Mouse (Mus musculus) intestine, embryonic 15.5 days (tissue): ENCODE results near the gene Sox5. TPM values are rescaled to one million over a fixed set of nuclear protein-coding genes. Genes with fewer than 3 reads are reported as not detected.
A peak's percentile ranks its signal among the peaks of the same experiment; 100 is the strongest.

Experiments
- ATAC-seq: fragments of 200-750 bp; cut with Nextera tagmentation; 2 replicates; pipeline ENCODE4 v1.8.0; 2017; ENCODE audit warnings: moderate TSS enrichment, moderate library complexity
- H3K27ac ChIP-seq: fragments of 300-500 bp; sonication (generic); 2 replicates; pipeline ENCODE4 v1.5.1; 2015; ENCODE audit warnings: mild to moderate bottlenecking, inconsistent platforms
- H3K27me3 ChIP-seq: fragments of 300-500 bp; sonication (generic); replicated peaks from 2 replicates; pipeline ENCODE4 v1.6.1; 2015; ENCODE audit warnings: inconsistent platforms
- H3K36me3 ChIP-seq: fragments of 300-500 bp; sonication (generic); 2 replicates; pipeline ENCODE4 v1.6.1; 2015; ENCODE audit warnings: inconsistent platforms
- H3K4me1 ChIP-seq: fragments of 300-500 bp; sonication (generic); replicated peaks from 2 replicates; pipeline ENCODE4 v1.6.1; 2015; ENCODE audit warnings: inconsistent platforms
- H3K4me2 ChIP-seq: fragments of 300-500 bp; sonication (generic); replicated peaks from 2 replicates; pipeline ENCODE4 v1.6.1; 2015; ENCODE audit warnings: mild to moderate bottlenecking, inconsistent platforms
- H3K4me3 ChIP-seq: fragments of 300-500 bp; sonication (generic); replicated peaks from 2 replicates; pipeline ENCODE4 v1.5.1; 2015; ENCODE audit warnings: inconsistent platforms
- H3K9ac ChIP-seq: fragments of 300-500 bp; sonication (generic); 2 replicates; pipeline ENCODE4 v1.6.1; 2015; ENCODE audit warnings: inconsistent platforms
- H3K9me3 ChIP-seq: fragments of 300-500 bp; sonication (generic); 2 replicates; pipeline ENCODE4 v1.6.1; 2016; ENCODE audit warnings: inconsistent platforms
- WGBS: fragments of 180-500 bp; shearing (Covaris S2); methylation state at CpG from one replicate; pipeline ENCODE4 v1.1.7; 2015; 5-methylcytosine and 5-hydroxymethylcytosine counted together
- polyA plus RNA-seq: library from polyadenylated mRNA; unstranded; fragments of >200 nt; fragmentation: Nextera tagmentation; extraction: Ambion mirVana; gene quantifications from 2 replicates; pipeline ENCODE4 v1.2.1, GENCODE M21; 2015

The Sox5 gene
- polyA plus RNA-seq, 1 experiment from 2014 or later = 12.9 TPM

- Histone ChIP-seq H3K4me1 (no peaks in the 10 kb centered on the region), H3K9ac (no peak overlapping the region), H3K27me3 (no peaks in the 10 kb centered on the region), H3K4me3 (no peak overlapping the region), H3K36me3 (no peaks in the 10 kb centered on the region), H3K27ac (no peak overlapping the region), H3K9me3 (no peaks in the 10 kb centered on the region), H3K4me2 (no peak overlapping the region)
- no peak for ATAC-seq
- 93% methylated on average over 6 of the region's 6 CpGs for WGBS
These were observed 886.7 kb downstream of the Sox5 start for GRCm38 (mm10) chr6:143895092-143895491.

DNA sequence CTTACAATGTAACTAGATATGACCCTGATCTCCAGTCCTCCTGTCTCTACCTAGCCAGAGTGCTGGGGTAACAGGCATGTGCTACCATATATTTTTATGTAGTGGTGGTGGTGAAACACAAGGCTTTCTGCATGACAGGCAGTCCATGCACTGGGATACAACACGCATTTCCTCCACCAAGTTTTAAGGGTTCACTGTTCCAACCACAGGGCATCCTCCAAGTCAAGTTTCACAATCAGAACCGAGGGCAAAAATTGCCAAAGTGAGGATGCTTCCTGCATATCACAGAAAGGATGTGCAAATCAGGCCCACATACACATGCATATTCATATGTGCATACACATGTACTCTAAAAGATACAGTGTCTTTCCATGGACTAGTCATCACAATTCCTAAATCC, 888.9 kb downstream of the Sox5 start:
- Histone ChIP-seq H3K4me1 (no peaks in the 10 kb centered on the region), H3K9me3 (no peaks in the 10 kb centered on the region), H3K27ac (no peak overlapping the region), H3K4me2 (no peak overlapping the region), H3K36me3 (no peaks in the 10 kb centered on the region), H3K27me3 (no peaks in the 10 kb centered on the region), H3K4me3 (no peak overlapping the region), H3K9ac (no peak overlapping the region)
- no peak for ATAC-seq
- WGBS = 93% methylated on average over 2 of the region's 2 CpGs

DNA sequence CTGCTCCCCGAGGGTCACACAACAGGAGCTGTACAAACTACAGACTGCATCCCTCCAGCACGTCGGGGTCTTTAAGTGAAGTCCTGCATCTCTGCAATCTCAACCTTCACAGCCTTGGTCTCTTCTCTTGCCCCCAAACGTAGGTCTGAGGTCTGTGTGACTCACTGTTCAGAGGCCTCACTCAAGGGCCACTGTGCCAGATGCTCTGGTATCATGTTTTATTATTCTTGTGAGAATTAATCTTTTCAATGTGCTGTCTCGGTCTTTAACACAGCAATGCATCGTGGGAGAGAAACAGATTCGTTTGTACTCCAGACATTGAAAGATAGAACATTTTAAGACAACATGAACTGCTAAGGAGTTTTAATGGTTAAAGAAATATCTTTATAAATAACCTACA, 893.2 kb downstream of the Sox5 start:
- Histone ChIP-seq H3K9me3 (no peaks in the 10 kb centered on the region), H3K27me3 (no peaks in the 10 kb centered on the region), H3K9ac (no peak overlapping the region), H3K27ac (no peak overlapping the region), H3K36me3 (no peaks in the 10 kb centered on the region), H3K4me1 (no peaks in the 10 kb centered on the region), H3K4me2 (no peak overlapping the region), H3K4me3 (no peak overlapping the region)
- 64% methylated on average over 7 of the region's 7 CpGs for WGBS
- ATAC-seq = no peak

DNA sequence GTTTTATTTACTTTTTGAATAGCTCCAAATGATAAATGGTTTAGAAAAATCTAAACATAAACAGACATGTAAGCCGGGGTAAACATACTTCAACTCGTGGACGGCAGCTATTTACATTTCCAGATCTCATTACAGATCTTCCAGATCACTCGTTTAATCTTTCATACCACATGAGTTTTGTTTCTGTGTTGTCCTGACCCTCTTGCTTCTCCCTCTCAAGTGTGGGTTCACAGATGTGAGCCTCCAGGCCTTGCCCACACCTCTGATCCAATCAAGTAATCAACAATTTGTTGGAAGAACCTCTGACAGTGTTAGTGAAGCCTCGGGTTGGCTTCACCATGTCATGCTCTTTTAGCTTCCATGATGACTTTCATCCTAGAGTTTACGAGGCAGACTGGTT, 903.3 kb downstream of the Sox5 start:
- Histone ChIP-seq H3K9me3 (no peaks in the 10 kb centered on the region), H3K27me3 (no peaks in the 10 kb centered on the region), H3K4me1 (no peaks in the 10 kb centered on the region), H3K9ac (no peak overlapping the region), H3K36me3 (no peaks in the 10 kb centered on the region), H3K4me3 (no peak overlapping the region), H3K27ac (no peak overlapping the region), H3K4me2 (no peak overlapping the region)
- no peak for ATAC-seq
- WGBS = 46% methylated on average over 6 of the region's 6 CpGs

GRCm38 (mm10) chr6:143868790-143869189, 913.0 kb downstream of the Sox5 start:
- H3K4me3 ChIP-seq = no peak overlapping the region
- no peak overlapping the region for H3K4me2 ChIP-seq
- no peak overlapping the region for H3K9ac ChIP-seq
- H3K27ac ChIP-seq = no peak overlapping the region
- no peaks in the 10 kb centered on the region for H3K27me3 ChIP-seq
- H3K4me1 ChIP-seq = no peaks in the 10 kb centered on the region
- no peaks in the 10 kb centered on the region for H3K9me3 ChIP-seq
- 73% methylated on average over 3 of the region's 3 CpGs for WGBS
- ATAC-seq = no peak
- no peaks in the 10 kb centered on the region for H3K36me3 ChIP-seq

DNA sequence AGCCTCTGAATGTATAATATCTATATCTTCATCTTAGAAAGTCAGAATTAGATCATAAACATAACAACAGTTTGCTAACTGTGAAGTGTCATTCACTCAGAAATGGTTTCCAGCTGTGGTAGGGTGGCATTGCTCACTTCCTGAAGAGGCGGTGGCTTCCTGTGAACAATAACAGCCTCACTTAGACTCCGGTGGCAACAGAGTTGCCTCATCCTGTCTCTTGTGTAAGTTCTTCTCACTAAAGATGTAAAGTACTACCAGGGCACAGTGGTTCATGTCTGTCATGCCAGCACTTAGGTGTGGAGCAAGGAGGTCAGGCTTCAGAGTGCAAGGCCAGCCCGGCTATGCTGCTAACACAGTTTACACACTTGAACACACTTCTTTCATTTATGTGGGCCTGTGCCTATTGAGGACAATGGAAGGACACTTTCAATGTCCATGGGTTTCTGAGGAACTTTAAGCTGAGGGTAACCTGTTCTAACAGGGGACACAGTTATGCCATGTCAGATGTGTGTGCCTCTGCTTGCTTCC, 913.6 kb downstream of the Sox5 start:
- no peak overlapping the region for H3K9ac ChIP-seq
- no peak overlapping the region for H3K4me3 ChIP-seq
- WGBS = 71% methylated on average over 3 of the region's 3 CpGs
- H3K4me1 ChIP-seq = no peaks in the 10 kb centered on the region
- no peaks in the 10 kb centered on the region for H3K36me3 ChIP-seq
- H3K4me2 ChIP-seq = no peak overlapping the region
- no peak overlapping the region for H3K27ac ChIP-seq
- no peaks in the 10 kb centered on the region for H3K9me3 ChIP-seq
- H3K27me3 ChIP-seq = no peaks in the 10 kb centered on the region
- no peak for ATAC-seq

DNA sequence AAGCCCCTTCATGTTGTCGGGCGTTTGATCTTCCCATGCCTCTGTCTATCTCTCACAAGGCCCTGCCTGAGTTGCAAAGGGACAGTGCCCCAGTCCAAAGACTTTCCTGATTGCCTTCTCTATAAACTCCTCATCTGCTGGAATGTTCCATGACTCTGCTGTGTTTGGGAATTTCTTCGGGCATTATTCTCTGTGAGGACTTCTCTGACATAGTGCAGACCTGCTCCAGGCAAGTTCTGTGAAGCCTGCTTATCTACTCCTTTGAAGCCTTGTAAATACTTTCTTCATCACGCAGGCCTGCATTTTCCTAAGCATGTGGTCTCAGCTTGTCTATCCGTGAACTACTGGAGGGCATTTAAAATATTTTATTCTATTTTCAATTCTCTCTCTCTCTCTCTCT, 914.7 kb downstream of the Sox5 start:
- H3K4me2 ChIP-seq = no peak overlapping the region
- peak overlapping the region; percentile 29; the same call in 1 of the 2 replicates for H3K27ac ChIP-seq
- no peaks in the 10 kb centered on the region for H3K27me3 ChIP-seq
- H3K9ac ChIP-seq = no peak overlapping the region
- H3K9me3 ChIP-seq = no peaks in the 10 kb centered on the region
- WGBS = 40% methylated on average over 5 of the region's 5 CpGs
- H3K36me3 ChIP-seq = no peaks in the 10 kb centered on the region
- ATAC-seq = peak; percentile 43; the same call in 1 of the 2 replicates
- H3K4me3 ChIP-seq = no peak overlapping the region
- 0 out of 2 replicates have a peak, but pooled peaks cover 4% of the 10 kb centered on the region for H3K4me1 ChIP-seq

DNA sequence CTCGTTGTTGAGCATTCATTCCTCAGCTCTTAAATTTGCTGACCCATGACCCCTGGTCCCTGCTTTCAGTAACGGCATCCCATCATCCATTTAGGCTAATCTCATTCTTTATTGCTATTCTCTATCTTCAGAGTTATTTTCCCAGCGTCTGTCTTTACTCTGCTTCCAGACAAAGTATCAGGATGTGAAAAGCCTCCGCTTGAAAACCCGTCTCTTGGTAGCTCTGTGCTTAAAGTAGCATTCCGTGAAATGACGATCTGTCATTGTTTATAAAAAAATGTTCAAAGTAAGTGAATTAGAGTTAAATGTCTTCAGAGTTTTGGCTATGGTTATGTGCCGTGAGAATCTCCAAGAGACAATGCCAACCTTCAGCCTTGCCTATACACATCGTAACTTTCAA, 915.2 kb downstream of the Sox5 start:
- no peaks in the 10 kb centered on the region for H3K9me3 ChIP-seq
- H3K4me2 ChIP-seq = no peak overlapping the region
- ATAC-seq = no peak
- WGBS = 39% methylated on average over 9 of the region's 9 CpGs
- no peak overlapping the region for H3K4me3 ChIP-seq
- H3K27ac ChIP-seq = no peak overlapping the region; the same call in 1 of the 2 replicates
- no peak overlapping the region for H3K9ac ChIP-seq
- no peaks in the 10 kb centered on the region for H3K27me3 ChIP-seq
- 0 out of 2 replicates have a peak, but pooled peaks cover 4% of the 10 kb centered on the region for H3K4me1 ChIP-seq
- no peaks in the 10 kb centered on the region for H3K36me3 ChIP-seq

DNA sequence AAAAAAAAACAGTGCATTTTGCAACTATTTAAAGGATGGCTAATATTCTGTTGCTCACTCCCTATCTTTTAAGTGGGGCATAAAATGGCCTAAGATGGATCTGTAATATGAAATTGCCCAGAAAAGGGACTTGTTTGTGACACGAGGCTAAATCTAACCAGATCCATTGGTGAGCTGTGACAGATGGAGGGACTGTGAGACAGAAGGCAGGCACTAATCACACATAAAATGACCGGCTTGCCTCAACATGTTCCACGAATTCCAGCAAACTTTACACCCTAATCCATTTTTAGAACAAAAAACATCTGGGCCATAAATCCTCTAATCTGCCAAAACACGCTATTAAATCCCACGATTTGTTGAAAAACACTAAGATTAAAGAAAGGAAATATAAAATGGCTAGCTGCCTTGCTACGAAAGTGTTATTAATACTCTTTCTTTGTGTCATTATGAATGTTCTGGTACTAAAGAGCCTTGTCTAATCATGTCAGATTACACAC, 919.1 kb downstream of the Sox5 start:
- Histone ChIP-seq H3K9ac (no peak overlapping the region), H3K27ac (no peak overlapping the region), H3K9me3 (no peaks in the 10 kb centered on the region), H3K27me3 (no peaks in the 10 kb centered on the region), H3K4me2 (no peak overlapping the region), H3K4me1 (0 out of 2 replicates have a peak, but pooled peaks cover 6% of the 10 kb centered on the region), H3K36me3 (no peaks in the 10 kb centered on the region), H3K4me3 (no peak overlapping the region)
- 38% methylated on average over 6 of the region's 6 CpGs for WGBS
- no peak for ATAC-seq

GRCm38 (mm10) chr6:143860036-143860435, 921.7 kb downstream of the Sox5 start:
- 53% methylated on average over 7 of the region's 7 CpGs for WGBS
- H3K9ac ChIP-seq = no peak overlapping the region

GRCm38 (mm10) chr6:143859535-143859934, 922.2 kb downstream of the Sox5 start:
- Histone ChIP-seq H3K4me1 (peaks cover 6% of the 10 kb centered on the region; the same call in 1 of the 2 replicates), H3K4me3 (no peak overlapping the region), H3K9ac (no peak overlapping the region), H3K4me2 (no peak overlapping the region), H3K27me3 (no peaks in the 10 kb centered on the region), H3K36me3 (no peaks in the 10 kb centered on the region), H3K9me3 (no peaks in the 10 kb centered on the region), H3K27ac (no peak overlapping the region)
- WGBS = 65% methylated on average over 15 of the region's 15 CpGs
- no peak for ATAC-seq

More at GRCm38 (mm10) chr6:143860036-143860435, 921.7 kb downstream of the Sox5 start:
- H3K36me3 ChIP-seq = no peaks in the 10 kb centered on the region
- no peaks in the 10 kb centered on the region for H3K9me3 ChIP-seq
- H3K4me3 ChIP-seq = no peak overlapping the region
- no peak overlapping the region for H3K4me2 ChIP-seq
- no peaks in the 10 kb centered on the region for H3K27me3 ChIP-seq
- H3K27ac ChIP-seq = no peak overlapping the region
- peaks cover 6% of the 10 kb centered on the region; the same call in 1 of the 2 replicates for H3K4me1 ChIP-seq
- no peak for ATAC-seq

- no peak for ATAC-seq
- Histone ChIP-seq H3K4me2 (no peak overlapping the region), H3K27me3 (no peaks in the 10 kb centered on the region), H3K4me3 (no peak overlapping the region), H3K4me1 (peaks cover 6% of the 10 kb centered on the region; the same call in 1 of the 2 replicates), H3K9ac (no peak overlapping the region), H3K9me3 (no peaks in the 10 kb centered on the region), H3K27ac (no peak overlapping the region), H3K36me3 (no peaks in the 10 kb centered on the region)
- 96% methylated on average over 2 of the region's 2 CpGs for WGBS
These were observed 923.2 kb downstream of the Sox5 start for GRCm38 (mm10) chr6:143858551-143858950.

DNA sequence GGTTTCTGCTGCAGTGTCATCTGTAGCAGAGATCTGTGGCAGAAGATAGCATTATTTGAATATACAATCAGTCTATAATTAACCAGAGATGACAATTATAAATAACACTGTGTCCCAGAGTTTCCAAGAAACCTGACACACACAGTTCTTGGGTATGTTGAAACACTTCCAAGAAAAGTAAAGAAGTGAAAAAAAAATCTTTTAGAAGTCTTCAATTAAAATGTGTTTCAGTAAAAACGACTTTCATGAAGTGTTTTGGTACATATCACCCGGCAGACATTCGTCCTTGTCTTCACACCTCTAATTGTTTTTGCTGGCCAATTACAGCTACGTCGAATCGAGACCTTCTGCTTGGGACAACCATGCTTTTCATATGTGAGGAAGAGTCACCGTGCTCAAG, 924.4 kb downstream of the Sox5 start:
- Histone ChIP-seq H3K9me3 (no peaks in the 10 kb centered on the region), H3K4me2 (no peak overlapping the region), H3K4me3 (no peak overlapping the region), H3K36me3 (no peaks in the 10 kb centered on the region), H3K27me3 (no peaks in the 10 kb centered on the region), H3K9ac (no peak overlapping the region), H3K4me1 (peaks cover 5% of the 10 kb centered on the region; the same call in 1 of the 2 replicates), H3K27ac (no peak overlapping the region)
- no peak for ATAC-seq
- WGBS = 85% methylated on average over 7 of the region's 7 CpGs
